Mouse (Mus musculus): ENCODE data around the gene Hyal3.

- TF ChIP-seq POLR2A (IDR thresholded peaks at IDR 0.05; ENCODE audit: low read depth, low read length) (no peak), CTCF (conservative IDR thresholded peaks at IDR 0.05; ENCODE audit: insufficient read depth, insufficient read length, low read depth, low read length) (no peak)
Observed at GRCm38 (mm10) chr9:107631311-107631826, 50.8 kb downstream of the Hyal3 start.

Data from kidney, adult 2 months (tissue).